Mouse (Mus musculus): Measurements from ENCODE around the gene Hivep3. TPM values are rescaled to one million over a fixed set of nuclear protein-coding genes. Genes with fewer than 3 reads are reported as not detected.

The Hivep3 gene
- total and polyA plus RNA-seq, 3 experiments: 14.4 to 32.3 (median 21.2) TPM

GRCm38 (mm10) chr4:119707751-119708150, 25.8 kb upstream of the Hivep3 start:
- no peak for DNase-seq (ENCODE audit: extremely low read depth)
- Histone ChIP-seq H3K36me3 (replicated peaks in 1 of 2; ENCODE audit: control insufficient read depth in 1 of 2, insufficient read depth in 1 of 2, low read length in 1 of 2) (no peaks in the 10 kb centered on the region), H3K27me3 (replicated peaks) (no peaks in the 10 kb centered on the region), H3K4me3 (replicated peaks in 1 of 3; ENCODE audit: low read depth in 2 of 3, low read length in 2 of 3, poor library complexity in 1 of 3) (no peak overlapping the region), H3K9ac (ENCODE audit: insufficient read depth, low read depth) (no peak overlapping the region), H3K4me1 (ENCODE audit: control insufficient read depth in 1 of 2, insufficient read depth in 2 of 2) (peaks cover 3 to 16% of the 10 kb centered on the region in 2 experiments; a peak in 3 of 4 replicates), H3K27ac (ENCODE audit: insufficient read depth, low read depth) (no peak overlapping the region), H3K4me2 (ENCODE audit: insufficient read depth, low read depth, poor library complexity, severe bottlenecking) (no peak overlapping the region; the same call in 1 of the 2 replicates), H3K9me3 (replicated peaks; ENCODE audit: low read length) (peaks cover 7% of the 10 kb centered on the region), H3K79me2 (replicated peaks; ENCODE audit: control insufficient read depth, extremely low read depth, insufficient read depth, poor library complexity, severe bottlenecking) (no peaks in the 10 kb centered on the region)
- dilution Hi-C loops (cut with MboI; ENCODE audit: extremely low pct_ligation_motif_present, extremely low pct_unique_long_range_greater_than_20kb, low sequenced_read_pairs): no loop called here
- in situ Hi-C loops (cut with MboI; ENCODE audit: low pct_ligation_motif_present, low pct_unique_long_range_greater_than_20kb, low sequenced_read_pairs): no loop called here
- peak; percentile 57; the same call in 1 of the 2 replicates for TF ChIP-seq ZNF384 (IDR thresholded peaks at IDR 0.05; ENCODE audit: low read depth, low read length)
- TF ChIP-seq USF2 (conservative IDR thresholded peaks at IDR 0.05; ENCODE audit: low read depth, low read length): 0 out of 2 replicates have a peak, but pooled peaks have one; percentile 10
- peak; percentile 26; the same call in 1 of the 2 replicates for TF ChIP-seq BHLHE40 (IDR thresholded peaks at IDR 0.05; ENCODE audit: low read depth, low read length)
- peak; percentile 12; the same call in 1 of the 2 replicates for TF ChIP-seq EP300 (IDR thresholded peaks at IDR 0.05; ENCODE audit: low read length)
- TF ChIP-seq JUND (conservative IDR thresholded peaks at IDR 0.05; ENCODE audit: low read depth, low read length): no peak
- peak; percentile 23 for TF ChIP-seq USF1 (IDR thresholded peaks at IDR 0.05; ENCODE audit: low read depth, low read length)
- TF ChIP-seq MAZ (IDR thresholded peaks at IDR 0.05; ENCODE audit: low read depth, low read length): no peak

GRCm38 (mm10) chr4:119710208-119710607, 23.4 kb upstream of the Hivep3 start:
- peaks cover 7% of the 10 kb centered on the region for H3K9me3 ChIP-seq (replicated peaks; ENCODE audit: low read length)
- no peak for DNase-seq (ENCODE audit: extremely low read depth)
- dilution Hi-C loops (cut with MboI; ENCODE audit: extremely low pct_ligation_motif_present, extremely low pct_unique_long_range_greater_than_20kb, low sequenced_read_pairs) (no loop called here), in situ Hi-C loops (cut with MboI; ENCODE audit: low pct_ligation_motif_present, low pct_unique_long_range_greater_than_20kb, low sequenced_read_pairs) (no loop called here)
- H3K4me1 ChIP-seq (ENCODE audit: control insufficient read depth in 1 of 2, insufficient read depth in 2 of 2): peaks cover 3 to 16% of the 10 kb centered on the region in 2 experiments; a peak in 3 of 4 replicates
- peaks cover 3% of the 10 kb centered on the region for H3K27me3 ChIP-seq (replicated peaks)
- H3K4me3 ChIP-seq (replicated peaks in 1 of 3; ENCODE audit: low read depth in 2 of 3, low read length in 2 of 3, poor library complexity in 1 of 3): no peak overlapping the region
- H3K79me2 ChIP-seq (replicated peaks; ENCODE audit: control insufficient read depth, extremely low read depth, insufficient read depth, poor library complexity, severe bottlenecking): no peaks in the 10 kb centered on the region
- H3K4me2 ChIP-seq (ENCODE audit: insufficient read depth, low read depth, poor library complexity, severe bottlenecking): no peak overlapping the region
- no peak overlapping the region for H3K9ac ChIP-seq (ENCODE audit: insufficient read depth, low read depth)
- no peaks in the 10 kb centered on the region for H3K36me3 ChIP-seq (replicated peaks in 1 of 2; ENCODE audit: control insufficient read depth in 1 of 2, insufficient read depth in 1 of 2, low read length in 1 of 2)
- TF ChIP-seq JUN (IDR thresholded peaks at IDR 0.05; ENCODE audit: insufficient read depth, low read depth, low read length) (no peak), USF2 (conservative IDR thresholded peaks at IDR 0.05; ENCODE audit: low read depth, low read length) (no peak), ZNF384 (IDR thresholded peaks at IDR 0.05; ENCODE audit: low read depth, low read length) (no peak), CTCF (conservative IDR thresholded peaks at IDR 0.05 in 1 of 2, IDR thresholded peaks at IDR 0.05 in 1 of 2; ENCODE audit: low read depth in 2 of 2, low read length in 2 of 2) (no peak), SMC3 (IDR thresholded peaks at IDR 0.05; ENCODE audit: low read depth, low read length) (no peak), ZMIZ1 (IDR thresholded peaks at IDR 0.05; ENCODE audit: low read depth, low read length) (no peak), IRF4 (IDR thresholded peaks at IDR 0.05; ENCODE audit: low read depth, low read length) (no peak), POLR2AphosphoS2 (IDR thresholded peaks at IDR 0.05; ENCODE audit: low read depth, low read length) (no peak), GABPA (IDR thresholded peaks at IDR 0.05; ENCODE audit: insufficient replicate concordance, low read depth, low read length) (no peak), SIN3A (IDR thresholded peaks at IDR 0.05; ENCODE audit: low read length) (no peak), CHD1 (IDR thresholded peaks at IDR 0.05; ENCODE audit: low read depth, low read length) (no peak), NRF1 (IDR thresholded peaks at IDR 0.05; ENCODE audit: low read depth, low read length) (no peak), MAFK (IDR thresholded peaks at IDR 0.05; ENCODE audit: insufficient replicate concordance, low read length) (no peak), TBP (conservative IDR thresholded peaks at IDR 0.05; ENCODE audit: low read depth, low read length) (no peak), TCF12 (IDR thresholded peaks at IDR 0.05; ENCODE audit: low read depth, low read length) (no peak)
- no peak overlapping the region for H3K27ac ChIP-seq (ENCODE audit: insufficient read depth, low read depth)
